In the genomic region with DNA sequence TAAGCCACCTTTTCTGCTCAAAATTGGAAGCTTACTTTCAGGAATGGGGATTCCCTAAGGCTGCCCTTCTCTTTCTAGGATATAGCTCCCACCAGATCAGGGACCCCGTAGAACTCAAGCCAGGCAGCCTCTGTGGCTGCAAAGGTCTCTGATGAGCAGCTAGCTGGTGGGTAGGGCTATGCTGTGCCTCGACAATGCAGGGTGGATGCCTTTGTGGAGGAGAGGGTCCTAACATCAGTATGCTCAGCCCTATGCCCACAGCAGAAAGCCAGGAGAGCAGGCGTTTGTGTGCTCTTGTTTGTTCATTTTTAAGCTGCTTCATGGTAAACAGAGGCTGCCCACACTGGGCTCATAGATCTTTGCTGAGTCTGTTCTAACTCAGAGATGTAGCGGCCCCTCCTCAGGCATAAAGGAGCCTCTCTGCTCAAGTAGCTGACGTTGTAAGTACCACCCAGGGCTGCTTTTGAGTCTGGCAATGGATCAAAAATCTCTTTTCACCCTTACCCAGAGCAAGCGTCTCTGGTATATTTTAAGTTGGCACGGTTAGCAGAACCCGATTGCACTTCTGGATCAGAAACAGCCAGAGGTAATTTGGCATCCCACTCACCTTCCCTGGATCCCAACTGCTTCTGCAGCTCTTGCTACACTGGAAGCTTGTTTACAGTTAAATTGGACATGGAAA, we compare ENCODE assay signal across 18 mouse cellular contexts.
A peak's percentile ranks its signal among the peaks of the same experiment; 100 is the strongest.
DNase-seq lines count a peak whose midpoint lies in the region; ATAC-seq and TF ChIP-seq lines count a peak whose summit lies in the region.
"Had no signal": no experiment of that assay in that cellular context is flagged by ENCODE, and none has a peak within 500 bp of the region (broad histone marks: within the 10 kb centered on the region; RNA-seq: fewer than 3 reads in every experiment).

No protein-coding gene starts in this region.

- H3K4me1 ChIP-seq in forebrain, postnatal 0 days (ENCODE audit: insufficient read depth): no peaks in the 10 kb centered on the region
- no peaks in the 10 kb centered on the region; the same call in none of the 2 replicates for H3K4me1 ChIP-seq in forebrain, embryonic 15.5 days
- peaks cover 4% of the 10 kb centered on the region for H3K4me1 ChIP-seq in hindbrain, embryonic 16.5 days (ENCODE audit: control insufficient read depth, insufficient read depth, low read depth, low read length)
- H3K4me1 ChIP-seq in hindbrain, embryonic 12.5 days: peaks cover 10% of the 10 kb centered on the region; the same call in 1 of the 2 replicates
- H3K4me1 ChIP-seq in limb, embryonic 12.5 days (replicated peaks): peaks cover 17% of the 10 kb centered on the region
- H3K4me1 ChIP-seq: stomach, embryonic 15.5 days had no signal

- H3K9ac ChIP-seq in forebrain, postnatal 0 days: no peak overlapping the region
- H3K9ac ChIP-seq in forebrain, embryonic 15.5 days (replicated peaks): no peak overlapping the region
- H3K9ac ChIP-seq in hindbrain, embryonic 16.5 days (ENCODE audit: low read depth, low read length): no peak overlapping the region
- H3K9ac ChIP-seq in hindbrain, embryonic 12.5 days: no peak overlapping the region
- H3K9ac ChIP-seq in limb, embryonic 12.5 days (replicated peaks): no peak overlapping the region
- H3K9ac ChIP-seq: stomach, embryonic 15.5 days had no signal

- TF ChIP-seq CTCF in forebrain, postnatal 0 days (IDR thresholded peaks at IDR 0.05; ENCODE audit: low read depth): no peak

- DNase-seq in forebrain, postnatal 0 days: no peak
- peak; percentile 21 for DNase-seq in brain, adult 2 months (ENCODE audit: low read depth, low spot score)
- DNase-seq in frontal cortex, postnatal 14 days (ENCODE audit: low spot score in 2 of 2): no peak
- DNase-seq in adrenal gland, adult (ENCODE audit: inconsistent age in 2 of 2, low spot score in 1 of 2): no peak
- DNase-seq: adrenal gland, postnatal 36 days; B cell, adult 2 months; cerebellum, adult 11 months; gastrocnemius, postnatal 14 days; right cerebral cortex, postnatal 4 days; thymus, postnatal 25 days had no signal

- 31% methylated on average over 8 of the region's 8 CpGs for WGBS in forebrain, postnatal 0 days
- 32% methylated on average over 8 of the region's 8 CpGs for WGBS in forebrain, embryonic 15.5 days
- WGBS in hindbrain, embryonic 16.5 days: 46% methylated on average over 8 of the region's 8 CpGs
- WGBS in hindbrain, embryonic 12.5 days: 60% methylated on average over 8 of the region's 8 CpGs
- 68% methylated on average over 8 of the region's 8 CpGs for WGBS in limb, embryonic 12.5 days

- no peaks in the 10 kb centered on the region for H3K36me3 ChIP-seq in forebrain, postnatal 0 days (ENCODE audit: insufficient read depth)
- H3K36me3 ChIP-seq in forebrain, embryonic 15.5 days: no peaks in the 10 kb centered on the region
- no peaks in the 10 kb centered on the region for H3K36me3 ChIP-seq in hindbrain, embryonic 16.5 days (ENCODE audit: control insufficient read depth, insufficient read depth, low read length)
- H3K36me3 ChIP-seq in hindbrain, embryonic 12.5 days: no peaks in the 10 kb centered on the region
- no peaks in the 10 kb centered on the region for H3K36me3 ChIP-seq in limb, embryonic 12.5 days
- H3K36me3 ChIP-seq: stomach, embryonic 15.5 days had no signal

- no peak overlapping the region for H3K4me3 ChIP-seq in forebrain, postnatal 0 days (ENCODE audit: low read depth, low read length)
- H3K4me3 ChIP-seq in forebrain, embryonic 15.5 days: no peak overlapping the region
- H3K4me3 ChIP-seq in hindbrain, embryonic 16.5 days (ENCODE audit: low read length): no peak overlapping the region
- H3K4me3 ChIP-seq in hindbrain, embryonic 12.5 days: no peak overlapping the region
- no peak overlapping the region for H3K4me3 ChIP-seq in limb, embryonic 12.5 days (replicated peaks)
- H3K4me3 ChIP-seq: myocyte; stomach, embryonic 15.5 days had no signal

- no peaks in the 10 kb centered on the region for H3K27me3 ChIP-seq in forebrain, postnatal 0 days (ENCODE audit: insufficient read depth, low read length)
- no peaks in the 10 kb centered on the region for H3K27me3 ChIP-seq in forebrain, embryonic 15.5 days
- no peaks in the 10 kb centered on the region for H3K27me3 ChIP-seq in hindbrain, embryonic 16.5 days (replicated peaks; ENCODE audit: control insufficient read depth, insufficient read depth, low read length)
- H3K27me3 ChIP-seq in hindbrain, embryonic 12.5 days: no peaks in the 10 kb centered on the region
- H3K27me3 ChIP-seq in limb, embryonic 12.5 days: no peaks in the 10 kb centered on the region
- H3K27me3 ChIP-seq: stomach, embryonic 15.5 days had no signal

- no peak overlapping the region for H3K4me2 ChIP-seq in forebrain, postnatal 0 days (ENCODE audit: low read depth)
- H3K4me2 ChIP-seq in forebrain, embryonic 15.5 days (replicated peaks): no peak overlapping the region
- no peak overlapping the region for H3K4me2 ChIP-seq in hindbrain, embryonic 16.5 days (ENCODE audit: low read length)
- no peak overlapping the region for H3K4me2 ChIP-seq in hindbrain, embryonic 12.5 days (replicated peaks)
- H3K4me2 ChIP-seq in limb, embryonic 12.5 days: no peak overlapping the region
- H3K4me2 ChIP-seq: stomach, embryonic 15.5 days had no signal

- peak; percentile 34; the same call in 1 of the 2 replicates for ATAC-seq in forebrain, postnatal 0 days
- no peak for ATAC-seq in forebrain, embryonic 15.5 days (replicated peaks)
- ATAC-seq in hindbrain, embryonic 16.5 days: peak; percentile 77
- ATAC-seq in hindbrain, embryonic 12.5 days (ENCODE audit: low FRiP score): no peak
- no peak for ATAC-seq in limb, embryonic 12.5 days (ENCODE audit: insufficient number of reproducible peaks, insufficient read depth, low FRiP score, low TSS enrichment, low read depth)

- H3K27ac ChIP-seq in forebrain, postnatal 0 days (ENCODE audit: low read depth, low read length): no peak overlapping the region
- H3K27ac ChIP-seq in forebrain, embryonic 15.5 days (replicated peaks): no peak overlapping the region
- H3K27ac ChIP-seq in hindbrain, embryonic 16.5 days (ENCODE audit: low read depth, low read length): no peak overlapping the region
- no peak overlapping the region for H3K27ac ChIP-seq in hindbrain, embryonic 12.5 days
- H3K27ac ChIP-seq in limb, embryonic 12.5 days: peak overlapping the region; percentile 80
- H3K27ac ChIP-seq: kidney, postnatal 0 days; macrophage; stomach, embryonic 15.5 days had no signal

- no peaks in the 10 kb centered on the region for H3K9me3 ChIP-seq in forebrain, postnatal 0 days (ENCODE audit: low read length)
- H3K9me3 ChIP-seq in forebrain, embryonic 15.5 days: no peaks in the 10 kb centered on the region
- H3K9me3 ChIP-seq in hindbrain, embryonic 16.5 days (ENCODE audit: control insufficient read depth, low read length): no peaks in the 10 kb centered on the region
- H3K9me3 ChIP-seq in hindbrain, embryonic 12.5 days (replicated peaks): no peaks in the 10 kb centered on the region
- no peaks in the 10 kb centered on the region for H3K9me3 ChIP-seq in limb, embryonic 12.5 days
- H3K9me3 ChIP-seq: stomach, embryonic 15.5 days had no signal

Comparison
In these comparisons a context has a peak if more than half of its experiments do, and no peak if none do; other contexts are left out.
1. ATAC-seq: peak in forebrain, postnatal 0 days (single experiment) and hindbrain, embryonic 16.5 days (single experiment); none in forebrain, embryonic 15.5 days (single experiment), hindbrain, embryonic 12.5 days (single experiment) and limb, embryonic 12.5 days (single experiment).